Mouse (Mus musculus) intestine, embryonic 14.5 days (tissue): ENCODE data around the gene Comt. TPM values are rescaled to one million over a fixed set of nuclear protein-coding genes. Genes with fewer than 3 reads are reported as not detected.

Experiments
- ATAC-seq: fragments of 200-750 bp; cut with Nextera tagmentation; replicated peaks from 2 replicates; pipeline ENCODE4 v1.8.0; 2017; ENCODE audit warnings: low read depth, moderate number of reproducible peaks, moderate TSS enrichment, moderate library complexity; ENCODE audit not compliant: low FRiP score, low TSS enrichment
- DNase-seq: peaks from one replicate; pipeline ENCODE4 v3.0.0-alpha.2; 2018; ENCODE audit warnings: low spot score
- H3K27ac ChIP-seq: fragments of 300-500 bp; sonication (generic); 2 replicates; pipeline ENCODE4 v1.5.1; 2014; ENCODE audit warnings: low read depth, mild to moderate bottlenecking, control low read depth
- H3K27me3 ChIP-seq: fragments of 300-500 bp; sonication (generic); replicated peaks from 2 replicates; pipeline ENCODE4 v1.6.1; 2014; ENCODE audit warnings: low read length, control low read depth; ENCODE audit not compliant: control insufficient read depth, insufficient read depth
- H3K36me3 ChIP-seq: fragments of 300-500 bp; sonication (generic); 2 replicates; pipeline ENCODE4 v1.6.1; 2014; ENCODE audit warnings: low read length, control low read depth; ENCODE audit not compliant: control insufficient read depth, insufficient read depth
- H3K4me1 ChIP-seq: fragments of 300-500 bp; sonication (generic); replicated peaks from 2 replicates; pipeline ENCODE4 v1.6.1; 2014; ENCODE audit warnings: low read length, control low read depth, mixed read lengths; ENCODE audit not compliant: control insufficient read depth, insufficient read depth
- H3K4me2 ChIP-seq: fragments of 300-500 bp; sonication (generic); 2 replicates; pipeline ENCODE4 v1.6.1; 2014; ENCODE audit warnings: low read length
- H3K4me3 ChIP-seq: fragments of 300-500 bp; sonication (generic); 2 replicates; pipeline ENCODE4 v1.5.1; 2014; ENCODE audit warnings: low read depth, low read length, control low read depth, mixed read lengths
- H3K9ac ChIP-seq: fragments of 300-500 bp; sonication (generic); 2 replicates; pipeline ENCODE4 v1.6.1; 2014; ENCODE audit warnings: mild to moderate bottlenecking, low read length
- H3K9me3 ChIP-seq: fragments of 300-500 bp; sonication (generic); 2 replicates; pipeline ENCODE4 v1.6.1; 2016; ENCODE audit warnings: low read length, control low read depth; ENCODE audit not compliant: control insufficient read depth
- WGBS: fragments of 180-500 bp; shearing (Covaris S2); extraction: QIAGEN DNeasy Blood & Tissue Kit; methylation state at CpG from one replicate; pipeline ENCODE4 v1.1.7; 2014; 5-methylcytosine and 5-hydroxymethylcytosine counted together
- microRNA-seq: library from miRNA; unstranded; fragments of <30 nt; microRNA quantifications from one replicate; pipeline ENCODE4, GENCODE M21; 2016
- polyA plus RNA-seq: library from polyadenylated mRNA; unstranded; fragments of >200 nt; fragmentation: Nextera tagmentation; extraction: Ambion mirVana; gene quantifications from 2 replicates; pipeline ENCODE4 v1.2.1, GENCODE M21; 2014

Comt gene
- polyA plus RNA-seq, 1 experiment from 2014 or later, result 95.6 TPM

- ATAC-seq, result no peak
- no peak for DNase-seq
- H3K4me1 ChIP-seq, result no peaks in the 10 kb centered on the region
- no peaks in the 10 kb centered on the region for H3K36me3 ChIP-seq
- H3K9me3 ChIP-seq, result no peaks in the 10 kb centered on the region
- no peak overlapping the region for H3K27ac ChIP-seq
- no peaks in the 10 kb centered on the region for H3K27me3 ChIP-seq
- no peak overlapping the region for H3K9ac ChIP-seq
- H3K4me2 ChIP-seq, result no peak overlapping the region
- no peak overlapping the region for H3K4me3 ChIP-seq
- WGBS, result 84% methylated on average over 1 of the region's 1 CpGs
Measured at GRCm38 (mm10) chr16:18356961-18357360, 69.7 kb downstream of the Comt start.

Small RNA genes lying within 50 kb of the gene (microRNA-seq; reads per million reads assigned to microRNA genes)
- gene Gm26219, result not detected

Other genes with a start within 250 kb of the Comt start
- not detected in 2 replicates for gene Ccdc188, start 209.0 kb downstream of the Comt start, polyA plus RNA-seq
- 11.5 and 15.1 TPM in 2 replicates for gene Zdhhc8, start 191.7 kb downstream of the Comt start, polyA plus RNA-seq
- gene Trmt2a, start 178.2 kb downstream of the Comt start, polyA plus RNA-seq, result 110 and 117 TPM in 2 replicates
- gene Ranbp1, start 178.1 kb downstream of the Comt start, polyA plus RNA-seq, result 725 and 734 TPM in 2 replicates
- 4.4 TPM in 1 of 2 replicates, not detected in the other for gene Gm49776, start 168.5 kb downstream of the Comt start, polyA plus RNA-seq
- gene Dgcr8, start 137.6 kb downstream of the Comt start, polyA plus RNA-seq, result 37.5 and 39.4 TPM in 2 replicates
- gene Tango2, start 78.7 kb downstream of the Comt start, polyA plus RNA-seq, result 34.8 and 34.9 TPM in 2 replicates
- 31.7 and 33.0 TPM in 2 replicates for gene Arvcf, start 78.7 kb downstream of the Comt start, polyA plus RNA-seq
- gene Txnrd2, start 468 bp downstream of the Comt start, polyA plus RNA-seq, result 17.0 and 17.4 TPM in 2 replicates
- gene Gnb1l, start 71.9 kb upstream of the Comt start, polyA plus RNA-seq, result 16.9 and 18.6 TPM in 2 replicates
- gene Rtl10, start 72.0 kb upstream of the Comt start, polyA plus RNA-seq, result 2.3 and 3.3 TPM in 2 replicates
- 0.14 and 0.22 TPM in 2 replicates for gene Tbx1, start 163.8 kb upstream of the Comt start, polyA plus RNA-seq
- gene Gp1bb, start 195.6 kb upstream of the Comt start, polyA plus RNA-seq, result 1.9 and 2.0 TPM in 2 replicates
- 2.0 and 2.2 TPM in 2 replicates for gene Gm49601, start 199.6 kb upstream of the Comt start, polyA plus RNA-seq
- gene Sept5, start 203.1 kb upstream of the Comt start, polyA plus RNA-seq, result 29.3 and 29.9 TPM in 2 replicates